Mouse (Mus musculus): Measurements from ENCODE around the gene Gm17949.

GRCm38 (mm10) chr17:56961880-56962279, 49.4 kb upstream of the Gm17949 start:
- TF ChIP-seq ZC3H11A (IDR thresholded peaks at IDR 0.05; ENCODE audit: borderline replicate concordance, low read depth, low read length) = 0 out of 2 replicates have a peak, but pooled peaks have one; percentile 29
- no peak for TF ChIP-seq ZNF384 (IDR thresholded peaks at IDR 0.05; ENCODE audit: low read depth, low read length)
